Mouse (Mus musculus) brain, embryonic 14.5 days (tissue): ENCODE data around the gene Tab2.

Experiments used
- CTCF ChIP-seq: fragments of 200-500 bp; IDR thresholded peaks from 2 replicates; pipeline ENCODE4 v1.5.1; 2012; ENCODE audit warnings: inconsistent platforms, mild to moderate bottlenecking, moderate library complexity, borderline replicate concordance; ENCODE audit not compliant: insufficient read depth, insufficient read length; ENCODE audit errors: extremely low read depth
- POLR2A ChIP-seq: fragments of 200-500 bp; IDR thresholded peaks from 2 replicates; pipeline ENCODE4 v1.6.1; 2012; ENCODE audit warnings: mild to moderate bottlenecking, inconsistent platforms, borderline replicate concordance; ENCODE audit not compliant: poor library complexity, insufficient read depth, insufficient read length, severe bottlenecking; ENCODE audit errors: extremely low read depth

DNA sequence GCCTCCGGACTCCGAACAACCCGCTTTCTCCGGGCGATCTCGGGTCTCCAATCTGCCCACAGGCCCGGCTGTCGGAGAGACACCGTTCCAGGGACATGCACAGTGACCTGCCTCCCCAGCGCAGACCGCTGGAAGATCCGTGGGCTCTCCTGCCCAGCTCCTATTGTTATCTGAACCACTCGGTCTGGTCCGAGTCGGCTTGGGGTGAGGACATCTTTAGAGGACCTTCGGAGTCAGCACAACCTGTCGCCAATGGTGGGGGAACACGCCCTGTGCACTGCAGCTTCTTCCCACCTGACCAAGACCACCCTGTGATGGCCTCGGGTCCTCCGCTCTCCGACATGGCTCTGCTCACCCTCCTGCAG, 88.4 kb downstream of the Tab2 start:
- no peak for TF ChIP-seq POLR2A
- no peak for TF ChIP-seq CTCF
